Comparison of ENCODE assay signal across 8 mouse cellular contexts in genomic region chr11:78301357-78302084, GRCm38 (mm10). TPM values are rescaled to one million over a fixed set of nuclear protein-coding genes. Genes with fewer than 3 reads are reported as not detected.
DNase-seq lines count a peak whose midpoint lies in the region; ATAC-seq lines count a peak whose summit lies in the region.

TSS of gene Spag5 (plus strand) at chr11:78301529.

- peak within 1 kb of the TSS; percentile 54 for H3K9ac ChIP-seq in hindbrain, embryonic 14.5 days

- no peak within 1 kb of the TSS for H3K27ac ChIP-seq in hindbrain, embryonic 14.5 days

- peak within 1 kb of the TSS; percentile 99 for H3K4me2 ChIP-seq in hindbrain, embryonic 14.5 days (replicated peaks)

- no peaks in the 10 kb centered on the region for H3K36me3 ChIP-seq in hindbrain, embryonic 14.5 days (replicated peaks; ENCODE audit: control insufficient read depth, insufficient read depth)

- ATAC-seq in hindbrain, embryonic 14.5 days (ENCODE audit: low FRiP score), result peak; percentile 99

- no peaks in the 10 kb centered on the region for H3K9me3 ChIP-seq in hindbrain, embryonic 14.5 days (ENCODE audit: control insufficient read depth, low read length)

- peak within 1 kb of the TSS; percentile 55 for H3K4me3 ChIP-seq in hindbrain, embryonic 14.5 days (replicated peaks; ENCODE audit: low read length)

- H3K27me3 ChIP-seq in hindbrain, embryonic 14.5 days (ENCODE audit: control insufficient read depth, insufficient read depth, low read length), result no peaks in the 10 kb centered on the region

- H3K4me1 ChIP-seq in hindbrain, embryonic 14.5 days (replicated peaks; ENCODE audit: control insufficient read depth, insufficient read depth, low read length), result peaks cover 5% of the 10 kb centered on the region

- peak; percentile 93 for DNase-seq in R1 (ENCODE audit: low read depth, low spot score)
- DNase-seq in cerebellum, postnatal 25 days, result peak; percentile 87 to 91
- peak; percentile 74 to 86 for DNase-seq in frontal cortex, postnatal 25 days (ENCODE audit: low spot score in 2 of 2)
- peak; percentile 90 for DNase-seq in hindbrain, embryonic 14.5 days (ENCODE audit: low spot score)
- DNase-seq in layer of hippocampus, postnatal 36 days, result peak; percentile 89 to 91
- peak; percentile 93 for DNase-seq in lung, postnatal 36 days
- peak; percentile 94 for DNase-seq in retina, postnatal 1 day
- DNase-seq in urinary bladder, adult 18-20 months (ENCODE audit: low spot score in 2 of 2), result peak; percentile 81

- WGBS in hindbrain, embryonic 14.5 days, result under 1% methylated on average over 48 of the region's 49 CpGs

RNA-seq across cellular contexts. Expression of gene Spag5, which starts in this region (rescaled TPM):
- polyA plus RNA-seq in hindbrain, embryonic 14.5 days (2014; fragmentation: Nextera tagmentation; extraction: Ambion mirVana), result 5.6 and 9.2 TPM in 2 replicates
- 10 to 100 TPM in 1 of 2 experiments, 1 to 10 TPM in 1; 6.9 to 10.1 TPM for total RNA-seq in layer of hippocampus, postnatal 36 days (2021)
